Mouse (Mus musculus): Measurements from ENCODE around the gene Unc50. TPM values are rescaled to one million over a fixed set of nuclear protein-coding genes. Genes with fewer than 3 reads are reported as not detected.

Unc50 gene
- total RNA-seq, 2 experiments from 2014 or later: 48.4 to 91.7 TPM

DNA sequence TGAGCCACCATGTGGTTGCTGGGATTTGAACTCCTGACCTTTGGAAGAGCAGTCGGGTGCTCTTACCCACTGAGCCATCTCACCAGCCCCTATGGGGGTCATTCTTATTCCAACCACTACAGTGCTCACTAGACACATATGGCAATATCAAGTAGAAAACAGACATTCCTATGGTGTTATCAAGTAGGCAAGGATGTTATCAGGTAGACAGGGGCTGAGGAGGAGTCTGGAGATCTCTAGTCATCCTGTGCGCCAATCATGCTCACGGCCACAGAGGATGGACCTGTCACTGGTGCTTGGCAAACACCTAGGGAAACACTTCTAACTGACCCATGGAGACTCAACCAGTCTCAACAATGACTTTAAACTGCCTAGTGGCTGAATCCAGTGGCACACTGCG, 54.7 kb downstream of the Unc50 start:
- no peak for ATAC-seq (ENCODE audit: poor library complexity, severe bottlenecking)

DNA sequence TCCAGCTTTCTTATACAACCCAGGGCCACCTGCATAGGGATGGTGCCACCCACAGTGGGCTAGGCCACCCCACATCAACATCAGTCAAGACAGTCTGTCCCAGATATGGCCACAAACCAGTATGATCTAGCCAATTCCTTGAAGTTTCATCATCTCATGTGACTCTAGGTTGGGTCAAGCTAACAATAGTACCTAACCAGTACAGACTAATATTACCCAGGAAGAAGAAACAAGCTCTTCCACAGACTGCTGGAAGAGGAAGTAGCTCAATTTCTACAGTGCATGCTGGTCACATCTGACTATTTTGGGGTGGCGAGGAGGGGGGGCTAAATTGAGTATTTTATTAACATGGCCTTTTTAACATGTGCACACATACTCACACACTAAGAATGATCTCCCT, 56.5 kb downstream of the Unc50 start:
- peak; percentile 85 for ATAC-seq (ENCODE audit: poor library complexity, severe bottlenecking)

DNA sequence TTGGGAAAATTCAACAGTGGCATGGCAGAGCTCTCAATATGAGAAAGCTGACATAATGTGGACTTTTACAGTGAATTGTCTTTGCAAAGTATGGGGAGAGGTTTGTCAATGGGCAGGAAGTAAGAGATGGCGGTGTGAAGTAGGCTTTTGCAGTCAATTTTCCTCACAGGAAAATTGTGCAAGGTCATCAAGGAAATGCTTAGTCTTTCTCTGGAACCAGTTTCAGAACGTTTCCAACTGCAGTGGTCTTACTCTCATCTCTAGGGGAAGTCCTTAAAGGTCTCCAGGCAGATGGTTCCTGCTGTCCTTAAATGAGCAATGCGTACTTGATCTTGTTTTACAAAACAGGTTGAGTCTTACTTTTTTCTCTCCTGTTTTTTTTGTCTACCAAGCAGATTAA, 57.1 kb downstream of the Unc50 start:
- peak; percentile 14; the same call in 1 of the 2 replicates for ATAC-seq (ENCODE audit: poor library complexity, severe bottlenecking)

DNA sequence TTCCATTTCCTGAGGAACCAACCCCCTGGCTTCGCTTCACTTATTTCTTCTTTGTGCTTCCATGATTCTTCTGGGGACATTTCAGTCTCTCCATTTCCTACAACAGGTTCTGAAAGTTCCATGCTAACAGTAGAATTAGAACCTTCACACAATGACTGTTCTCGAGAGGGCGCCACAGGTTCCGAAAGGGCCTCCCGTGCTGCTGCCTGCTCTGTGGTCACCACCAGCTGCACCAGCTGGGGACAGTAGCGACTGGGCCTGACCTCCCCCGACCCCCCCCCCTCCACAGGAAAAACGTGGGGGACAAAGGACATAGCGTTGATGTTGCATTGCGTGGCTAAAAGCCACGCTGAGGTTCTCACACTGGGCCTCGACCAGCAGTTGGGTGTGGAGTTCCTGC, 58.6 kb downstream of the Unc50 start:
- ATAC-seq (ENCODE audit: poor library complexity, severe bottlenecking): no peak

Other genes starting within 250 kb of the Unc50 start
- gene Cnga3, start 215.7 kb upstream of the Unc50 start, total RNA-seq (2015): not detected in 2 replicates
- gene Cnga3, start 215.7 kb upstream of the Unc50 start, total RNA-seq (2017): 0.24 TPM in 1 of 2 replicates, not detected in the other
- gene Inpp4a, start 130.3 kb upstream of the Unc50 start, total RNA-seq (2015): 44.0 and 44.2 TPM in 2 replicates
- gene Inpp4a, start 130.3 kb upstream of the Unc50 start, total RNA-seq (2017): 23.2 and 36.3 TPM in 2 replicates
- gene Coa5, start within 50 bp of the Unc50 start, total RNA-seq (2015): 56.4 and 65.4 TPM in 2 replicates
- 50.8 and 54.5 TPM in 2 replicates for gene Coa5, start within 50 bp of the Unc50 start, total RNA-seq (2017)
- gene Mgat4a, start 110.9 kb downstream of the Unc50 start, total RNA-seq (2015): 3.5 and 5.1 TPM in 2 replicates
- 5.5 and 6.9 TPM in 2 replicates for gene Mgat4a, start 110.9 kb downstream of the Unc50 start, total RNA-seq (2017)